ENCODE assay signal across 8 mouse cellular contexts in the genomic region with DNA sequence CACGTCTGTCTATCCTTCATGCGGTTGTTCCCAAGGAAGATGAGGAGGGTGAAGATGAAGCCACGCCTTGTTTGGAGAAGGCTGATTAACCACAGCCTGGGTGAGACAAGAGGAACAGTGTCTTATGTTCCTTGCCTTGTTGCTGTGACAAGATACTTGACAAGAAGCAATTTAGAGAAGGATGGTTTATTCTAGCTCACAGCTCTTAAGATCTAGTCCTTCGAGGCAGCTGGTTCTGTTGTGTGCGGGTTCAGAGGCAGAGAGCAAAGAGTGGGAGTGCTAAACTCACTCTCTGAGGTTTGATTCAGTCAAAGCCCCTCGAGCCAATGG. TPM values are rescaled to one million over a fixed set of nuclear protein-coding genes. Genes with fewer than 3 reads are reported as not detected.
A peak's percentile ranks its signal among the peaks of the same experiment; 100 is the strongest.
DNase-seq lines count a peak whose midpoint lies in the region; ATAC-seq and TF ChIP-seq lines count a peak whose summit lies in the region.

TSS of gene 1700016D06Rik (minus strand) at position 31 of the 330 bp plus-strand sequence.

- H3K27ac ChIP-seq in lung, embryonic 15.5 days, result no peak within 1 kb of the TSS
- H3K27ac ChIP-seq in forebrain, embryonic 15.5 days (replicated peaks), result no peak within 1 kb of the TSS
- H3K27ac ChIP-seq in limb, embryonic 14.5 days (replicated peaks; ENCODE audit: low read depth, low read length), result no peak within 1 kb of the TSS
- H3K27ac ChIP-seq in small intestine, adult 2 months (ENCODE audit: insufficient read depth, low read depth, low read length), result 0 out of 2 replicates have a peak within 1 kb of the TSS, but pooled peaks have one; percentile 7

- TF ChIP-seq POLR2A in limb, embryonic 14.5 days (IDR thresholded peaks at IDR 0.05; ENCODE audit: borderline replicate concordance, extremely low read depth, insufficient read depth, insufficient read length), result no peak
- TF ChIP-seq POLR2A in small intestine, adult 2 months (IDR thresholded peaks at IDR 0.05; ENCODE audit: low read depth, low read length), result no peak

- H3K4me3 ChIP-seq in lung, embryonic 15.5 days, result no peak within 1 kb of the TSS
- peak within 1 kb of the TSS; percentile 18 for H3K4me3 ChIP-seq in forebrain, embryonic 15.5 days
- H3K4me3 ChIP-seq in limb, embryonic 14.5 days (replicated peaks; ENCODE audit: low read length), result peak within 1 kb of the TSS; percentile 12
- peak within 1 kb of the TSS; percentile 46 for H3K4me3 ChIP-seq in small intestine, adult 2 months (ENCODE audit: low read depth, low read length)

- no peak for ATAC-seq in lung, embryonic 15.5 days (ENCODE audit: borderline replicate concordance, extremely low read depth, low FRiP score, low TSS enrichment)
- no peak for ATAC-seq in forebrain, embryonic 15.5 days (replicated peaks)
- ATAC-seq in limb, embryonic 14.5 days (ENCODE audit: low FRiP score, low read depth), result no peak

- TF ChIP-seq CTCF in small intestine, adult 2 months (IDR thresholded peaks at IDR 0.05; ENCODE audit: extremely low read depth, insufficient read length, insufficient replicate concordance, low read depth, low read length), result no peak

- H3K4me2 ChIP-seq in lung, embryonic 15.5 days, result peak within 1 kb of the TSS; percentile 44
- peak within 1 kb of the TSS; percentile 41 for H3K4me2 ChIP-seq in forebrain, embryonic 15.5 days (replicated peaks)
- H3K4me2 ChIP-seq in limb, embryonic 14.5 days (replicated peaks; ENCODE audit: low read depth, low read length, severe bottlenecking), result peak within 1 kb of the TSS; percentile 42

- H3K27me3 ChIP-seq in lung, embryonic 15.5 days, result peaks cover 19% of the 10 kb centered on the region; the same call in 1 of the 2 replicates
- no peaks in the 10 kb centered on the region for H3K27me3 ChIP-seq in forebrain, embryonic 15.5 days
- H3K27me3 ChIP-seq in limb, embryonic 14.5 days (ENCODE audit: control insufficient read depth, insufficient read depth, low read length), result no peaks in the 10 kb centered on the region
- no peaks in the 10 kb centered on the region for H3K27me3 ChIP-seq in small intestine, adult 2 months (ENCODE audit: control insufficient read depth, insufficient read depth, low read length)

- WGBS in lung, embryonic 15.5 days, result 42% methylated on average over 6 of the region's 6 CpGs
- WGBS in forebrain, embryonic 15.5 days, result 64% methylated on average over 6 of the region's 6 CpGs
- WGBS in limb, embryonic 14.5 days, result 70% methylated on average over 6 of the region's 6 CpGs
- WGBS in small intestine, adult 2 months, result 23% methylated on average over 6 of the region's 6 CpGs

- H3K9ac ChIP-seq in lung, embryonic 15.5 days, result no peak within 1 kb of the TSS
- peak within 1 kb of the TSS; percentile 23 for H3K9ac ChIP-seq in forebrain, embryonic 15.5 days (replicated peaks)
- peak within 1 kb of the TSS; percentile 25; the same call in 1 of the 2 replicates for H3K9ac ChIP-seq in limb, embryonic 14.5 days (ENCODE audit: low read depth, low read length, severe bottlenecking)

- H3K36me3 ChIP-seq in lung, embryonic 15.5 days, result no peaks in the 10 kb centered on the region
- H3K36me3 ChIP-seq in forebrain, embryonic 15.5 days, result no peaks in the 10 kb centered on the region
- H3K36me3 ChIP-seq in limb, embryonic 14.5 days (ENCODE audit: control insufficient read depth, insufficient read depth, low read length), result no peaks in the 10 kb centered on the region
- H3K36me3 ChIP-seq in small intestine, adult 2 months (ENCODE audit: control insufficient read depth, insufficient read depth, low read length), result no peaks in the 10 kb centered on the region

- DNase-seq in lung, postnatal 4 days, result no peak
- DNase-seq in limb, embryonic 14.5 days (ENCODE audit: low spot score), result no peak
- no peak for DNase-seq in embryo, embryonic 11 days
- DNase-seq in adrenal gland, postnatal 14 days, result no peak
- DNase-seq in urinary bladder, postnatal 10 days (ENCODE audit: low spot score), result no peak

- no peaks in the 10 kb centered on the region for H3K9me3 ChIP-seq in lung, embryonic 15.5 days
- H3K9me3 ChIP-seq in forebrain, embryonic 15.5 days, result no peaks in the 10 kb centered on the region
- H3K9me3 ChIP-seq in limb, embryonic 14.5 days (ENCODE audit: control insufficient read depth, low read length), result no peaks in the 10 kb centered on the region

- no peaks in the 10 kb centered on the region for H3K4me1 ChIP-seq in lung, embryonic 15.5 days
- H3K4me1 ChIP-seq in forebrain, embryonic 15.5 days, result peaks cover 3% of the 10 kb centered on the region
- no peaks in the 10 kb centered on the region for H3K4me1 ChIP-seq in limb, embryonic 14.5 days (ENCODE audit: control insufficient read depth, insufficient read depth, low read length)
- H3K4me1 ChIP-seq in small intestine, adult 2 months (ENCODE audit: control insufficient read depth, insufficient read depth, insufficient read length, low read length), result peaks cover 11% of the 10 kb centered on the region

RNA-seq across cellular contexts. Expression of gene 1700016D06Rik, which starts in this region (rescaled TPM):
- polyA plus RNA-seq in lung, embryonic 15.5 days (2015; fragmentation: Nextera tagmentation; extraction: Ambion mirVana), result not detected in 2 replicates
- polyA plus RNA-seq in forebrain, embryonic 15.5 days (2015; fragmentation: Nextera tagmentation; extraction: Ambion mirVana), result 0.25 and 0.56 TPM in 2 replicates
- polyA plus RNA-seq in limb, embryonic 14.5 days (2012; rRNA removed), result not detected in 2 replicates
- polyA plus RNA-seq in limb, embryonic 14.5 days (2014; fragmentation: Nextera tagmentation; extraction: Ambion mirVana), result not detected in 2 replicates
- not detected in 2 replicates for polyA plus RNA-seq in small intestine, adult 2 months (2012; rRNA removed)
- total RNA-seq in adrenal gland, postnatal 14 days (2021), result not detected in 2 replicates
